Mouse (Mus musculus) stomach, embryonic 16.5 days (tissue): Measurements from ENCODE around the gene Birc7. TPM values are rescaled to one million over a fixed set of nuclear protein-coding genes. Genes with fewer than 3 reads are reported as not detected.

ENCODE experiments used
- ATAC-seq: fragments of 200-750 bp; cut with Nextera tagmentation; 2 replicates; pipeline ENCODE4 v1.8.0; 2017; ENCODE audit warnings: moderate number of reproducible peaks, moderate TSS enrichment; ENCODE audit not compliant: insufficient read depth, low FRiP score
- H3K27ac ChIP-seq: fragments of 300-500 bp; sonication (generic); 2 replicates; pipeline ENCODE4 v1.5.1; 2014; ENCODE audit warnings: low read length
- H3K27me3 ChIP-seq: fragments of 300-500 bp; sonication (generic); 2 replicates; pipeline ENCODE4 v1.6.1; 2014; ENCODE audit warnings: low read length, control low read depth, mixed read lengths; ENCODE audit not compliant: control insufficient read depth, insufficient read depth
- H3K36me3 ChIP-seq: fragments of 300-500 bp; sonication (generic); 2 replicates; pipeline ENCODE4 v1.6.1; 2014; ENCODE audit warnings: low read length; ENCODE audit not compliant: control insufficient read depth, insufficient read depth
- H3K4me1 ChIP-seq: fragments of 300-500 bp; sonication (generic); 2 replicates; pipeline ENCODE4 v1.6.1; 2014; ENCODE audit warnings: low read length, control low read depth, mixed read lengths; ENCODE audit not compliant: control insufficient read depth, insufficient read depth
- H3K4me2 ChIP-seq: fragments of 300-500 bp; sonication (generic); 2 replicates; pipeline ENCODE4 v1.6.1; 2014; ENCODE audit warnings: low read depth, low read length, mixed read lengths
- H3K4me3 ChIP-seq: fragments of 300-500 bp; sonication (generic); replicated peaks from 2 replicates; pipeline ENCODE4 v1.5.1; 2014; ENCODE audit warnings: mild to moderate bottlenecking, low read length
- H3K9ac ChIP-seq: fragments of 300-500 bp; sonication (generic); 2 replicates; pipeline ENCODE4 v1.6.1; 2014; ENCODE audit warnings: low read length
- H3K9me3 ChIP-seq: fragments of 300-500 bp; sonication (generic); replicated peaks from 2 replicates; pipeline ENCODE4 v1.6.1; 2016; ENCODE audit warnings: low read length, control low read depth; ENCODE audit not compliant: control insufficient read depth
- WGBS: fragments of 180-500 bp; shearing (Covaris S2); extraction: QIAGEN DNeasy Blood & Tissue Kit; methylation state at CpG from one replicate; pipeline ENCODE4 v1.1.7; 2014; 5-methylcytosine and 5-hydroxymethylcytosine counted together
- polyA plus RNA-seq: library from polyadenylated mRNA; unstranded; fragments of >200 nt; fragmentation: Nextera tagmentation; extraction: Ambion mirVana; gene quantifications from 2 replicates; pipeline ENCODE4 v1.2.1, GENCODE M21; 2015

The Birc7 gene
- polyA plus RNA-seq, 1 experiment from 2014 or later, result not detected

GRCm38 (mm10) chr2:180959605-180960004 lies 30.8 kb downstream of the Birc7 start:
- WGBS, result 57% methylated on average over 7 of the region's 7 CpGs
- Histone ChIP-seq H3K9ac (no peak overlapping the region), H3K4me3 (no peak overlapping the region), H3K4me1 (peaks cover 24% of the 10 kb centered on the region), H3K27me3 (no peaks in the 10 kb centered on the region), H3K27ac (peak overlapping the region; percentile 33; the same call in 1 of the 2 replicates), H3K9me3 (no peaks in the 10 kb centered on the region), H3K4me2 (no peak overlapping the region), H3K36me3 (no peaks in the 10 kb centered on the region)
- no peak for ATAC-seq

- Histone ChIP-seq H3K4me1 (peaks cover 19% of the 10 kb centered on the region), H3K36me3 (no peaks in the 10 kb centered on the region), H3K9ac (no peak overlapping the region), H3K27ac (no peak overlapping the region), H3K9me3 (no peaks in the 10 kb centered on the region), H3K27me3 (no peaks in the 10 kb centered on the region), H3K4me3 (no peak overlapping the region), H3K4me2 (no peak overlapping the region)
- no peak for ATAC-seq
- WGBS, result 39% methylated on average over 3 of the region's 3 CpGs
Observed at GRCm38 (mm10) chr2:180960187-180960586, 31.4 kb downstream of the Birc7 start.

GRCm38 (mm10) chr2:180962616-180963308 lies 33.9 kb downstream of the Birc7 start:
- peak overlapping the region; percentile 78 for H3K27ac ChIP-seq
- WGBS, result 65% methylated on average over 2 of the region's 2 CpGs

GRCm38 (mm10) chr2:180963956-180964355 lies 35.1 kb downstream of the Birc7 start:
- H3K9ac ChIP-seq, result peak overlapping the region; percentile 19; the same call in 1 of the 2 replicates
- H3K36me3 ChIP-seq, result no peaks in the 10 kb centered on the region
- ATAC-seq, result no peak
- no peak overlapping the region for H3K4me3 ChIP-seq
- H3K4me2 ChIP-seq, result no peak overlapping the region
- H3K27ac ChIP-seq, result peak overlapping the region; percentile 78
- H3K27me3 ChIP-seq, result no peaks in the 10 kb centered on the region
- 5% methylated on average over 5 of the region's 5 CpGs for WGBS
- peaks cover 35% of the 10 kb centered on the region for H3K4me1 ChIP-seq
- no peaks in the 10 kb centered on the region for H3K9me3 ChIP-seq

More at GRCm38 (mm10) chr2:180962616-180963308, 33.9 kb downstream of the Birc7 start:
- Histone ChIP-seq H3K9ac (no peak overlapping the region; the same call in 1 of the 2 replicates), H3K4me1 (peaks cover 26% of the 10 kb centered on the region), H3K4me2 (no peak overlapping the region), H3K36me3 (no peaks in the 10 kb centered on the region), H3K9me3 (no peaks in the 10 kb centered on the region), H3K4me3 (no peak overlapping the region), H3K27me3 (no peaks in the 10 kb centered on the region)
- peak; percentile 75; the same call in 1 of the 2 replicates for ATAC-seq

GRCm38 (mm10) chr2:180966092-180966882 lies 37.5 kb downstream of the Birc7 start:
- Histone ChIP-seq H3K9me3 (no peaks in the 10 kb centered on the region), H3K4me2 (peak overlapping the region; percentile 74), H3K36me3 (peaks cover 4% of the 10 kb centered on the region; the same call in 1 of the 2 replicates), H3K9ac (peak overlapping the region; percentile 95), H3K4me3 (peak overlapping the region; percentile 81), H3K27ac (peak overlapping the region; percentile 90), H3K4me1 (peaks cover 35% of the 10 kb centered on the region), H3K27me3 (no peaks in the 10 kb centered on the region)
- WGBS, result 9% methylated on average over 14 of the region's 14 CpGs
- ATAC-seq, result no peak

GRCm38 (mm10) chr2:180967010-180967763 lies 38.4 kb downstream of the Birc7 start, which contains the start of gene Arfgap1:
TSS of gene Arfgap1 (plus strand) at chr2:180967225.
- Histone ChIP-seq H3K9ac (peak within 1 kb of the TSS; percentile 95), H3K4me1 (peaks cover 33% of the 10 kb centered on the region), H3K27me3 (no peaks in the 10 kb centered on the region), H3K4me2 (peak within 1 kb of the TSS; percentile 74), H3K4me3 (peak within 1 kb of the TSS; percentile 81), H3K27ac (peak within 1 kb of the TSS; percentile 90), H3K36me3 (peaks cover 9% of the 10 kb centered on the region; the same call in 1 of the 2 replicates), H3K9me3 (no peaks in the 10 kb centered on the region)
- peak; percentile 89 for ATAC-seq
- under 1% methylated on average over 57 of the region's 57 CpGs for WGBS

GRCm38 (mm10) chr2:180981133-180981532 lies 52.3 kb downstream of the Birc7 start:
- Histone ChIP-seq H3K9ac (no peak overlapping the region), H3K9me3 (no peaks in the 10 kb centered on the region), H3K27me3 (no peaks in the 10 kb centered on the region), H3K4me2 (no peak overlapping the region), H3K4me3 (no peak overlapping the region), H3K36me3 (peaks cover 29% of the 10 kb centered on the region), H3K4me1 (no peaks in the 10 kb centered on the region), H3K27ac (no peak overlapping the region)
- ATAC-seq, result no peak
- 72% methylated on average over 6 of the region's 6 CpGs for WGBS
